Mouse (Mus musculus): ENCODE data around the gene Cldn7.

Cldn7 gene

DNA sequence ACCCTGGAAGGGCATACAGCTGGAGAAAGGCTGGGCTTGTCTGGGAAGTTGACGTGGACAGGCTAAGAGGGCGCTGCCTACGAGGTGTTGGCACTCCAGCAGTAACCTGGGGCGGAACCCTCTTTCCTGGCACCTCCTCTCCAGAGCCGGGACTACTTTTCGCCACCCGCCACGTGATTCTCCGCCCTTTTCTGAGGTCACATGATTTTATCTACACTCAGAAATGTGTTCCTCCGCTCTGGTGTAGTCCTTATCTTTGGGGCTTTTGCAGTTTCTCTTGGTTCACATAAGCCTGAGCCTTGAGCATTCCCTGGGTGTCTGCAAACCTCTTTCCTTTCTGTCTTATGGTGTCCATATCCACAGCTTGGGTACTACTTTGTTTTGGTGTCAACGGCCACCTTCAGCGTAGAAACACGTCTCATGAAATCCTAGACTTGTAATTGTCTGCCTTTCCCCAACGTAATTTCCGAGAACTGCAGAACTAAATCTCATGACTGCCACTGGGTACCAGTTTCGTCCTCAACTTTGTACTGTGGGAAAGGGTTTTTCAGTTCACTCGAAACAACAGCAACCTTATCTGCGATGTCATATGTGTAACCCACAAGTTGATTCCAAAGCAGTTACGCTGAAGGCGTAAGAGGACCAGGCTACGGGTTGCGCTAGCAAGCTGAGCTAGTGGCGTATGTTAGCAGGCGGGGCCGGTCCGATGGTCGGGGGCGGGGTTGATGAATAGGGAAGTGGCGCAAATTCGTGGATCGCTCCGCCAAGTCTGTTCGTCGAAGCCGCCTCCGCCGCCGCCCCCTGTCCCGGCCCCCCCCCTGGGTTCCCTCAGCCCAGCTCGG, 26.5 kb downstream of the Cldn7 start, which contains the start of gene Gabarap:
Gene Gabarap (plus strand): TSS at position 294 of the 842 bp plus-strand sequence.
- peak; percentile 86 to 97 for DNase-seq (ENCODE audit: low spot score in 2 of 2)

DNA sequence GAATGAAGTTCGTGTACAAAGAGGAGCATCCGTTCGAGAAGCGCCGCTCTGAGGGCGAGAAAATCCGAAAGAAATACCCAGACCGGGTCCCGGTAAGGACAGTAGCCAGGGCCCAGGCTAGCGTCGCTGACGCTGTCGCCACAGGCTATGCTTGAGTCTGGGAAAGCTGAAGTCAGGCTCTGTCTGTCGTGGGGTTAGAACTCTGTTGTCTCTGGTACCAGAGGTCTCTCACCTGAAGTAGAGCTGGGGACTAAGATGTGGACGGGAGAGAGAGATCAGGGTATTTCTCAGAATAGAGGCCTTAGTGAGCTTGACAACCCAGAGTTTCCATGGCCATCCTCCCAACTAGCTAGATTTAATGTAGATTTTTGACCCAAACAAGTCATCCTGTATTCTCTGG, 27.1 kb downstream of the Cldn7 start:
- no peak for DNase-seq (ENCODE audit: low spot score in 2 of 2)

GRCm38 (mm10) chr11:69992396-69992795, 27.8 kb downstream of the Cldn7 start:
- DNase-seq (ENCODE audit: low spot score in 2 of 2): no peak

GRCm38 (mm10) chr11:69992932-69993331, 28.4 kb downstream of the Cldn7 start:
- no peak for DNase-seq (ENCODE audit: low spot score in 2 of 2)

DNA sequence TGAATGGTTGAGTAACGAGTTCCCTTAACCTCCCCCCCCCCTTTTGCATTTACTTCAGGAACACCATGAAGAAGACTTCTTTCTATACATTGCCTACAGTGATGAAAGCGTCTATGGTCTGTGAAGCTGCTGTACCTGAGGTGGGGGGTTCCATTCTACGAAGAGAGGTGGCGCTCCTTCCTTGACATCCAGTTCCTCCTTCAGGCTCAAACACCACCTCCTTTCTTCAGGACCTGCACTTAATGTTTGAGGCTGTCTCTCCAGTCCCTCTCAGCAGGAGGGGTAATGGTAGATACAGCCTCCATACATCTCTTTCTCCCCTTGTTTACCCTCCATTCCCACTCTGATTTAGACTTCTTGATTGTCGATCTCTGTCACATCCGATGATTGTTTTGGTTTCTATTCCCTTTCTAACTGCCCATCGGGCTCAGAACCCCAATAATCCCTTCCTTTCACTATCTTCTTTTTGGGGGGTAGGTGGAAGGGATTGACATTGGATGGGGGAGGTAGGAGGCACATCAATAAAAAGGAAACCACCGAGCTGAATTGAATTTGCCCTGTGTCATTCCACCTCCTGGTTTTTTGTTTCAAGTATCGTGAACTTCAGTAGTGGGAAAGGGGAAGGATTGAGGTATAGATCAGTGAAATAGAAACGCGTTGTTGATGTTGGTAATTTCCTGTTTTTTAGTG, 30.0 kb downstream of the Cldn7 start:
- DNase-seq (ENCODE audit: low spot score in 2 of 2): no peak

DNA sequence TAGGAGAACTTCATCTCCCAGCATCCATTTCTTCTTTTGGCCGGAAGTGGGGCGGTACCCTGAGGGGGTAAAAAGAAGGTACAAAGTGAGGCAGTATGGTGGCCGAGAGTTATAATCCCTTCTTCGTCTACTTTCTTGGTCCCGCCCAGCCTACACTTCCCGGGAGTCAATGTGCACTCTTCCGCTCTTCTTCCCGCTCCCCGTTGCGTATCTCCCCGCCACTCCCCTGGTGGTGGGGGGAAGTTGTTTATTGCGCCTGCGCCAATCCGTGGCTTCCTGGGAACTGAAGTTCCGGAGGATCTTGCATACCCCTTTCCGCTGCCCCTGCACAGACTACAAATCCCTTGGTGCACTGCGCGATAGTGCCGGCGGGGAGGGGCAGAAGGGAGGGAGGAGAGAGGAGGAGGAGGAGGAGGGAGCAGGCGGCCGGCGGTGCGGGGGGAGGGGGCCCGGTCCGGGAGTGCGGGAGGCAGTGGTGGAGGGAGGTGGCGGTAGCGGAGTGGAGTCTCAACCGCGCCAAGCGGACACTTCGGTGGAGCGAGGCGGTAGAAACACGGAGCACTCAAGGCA, 30.9 kb downstream of the Cldn7 start, which contains the start of gene Phf23:
Gene Phf23 (plus strand): TSS at position 387 of the 570 bp plus-strand sequence.
- peak; percentile 98 to 99 for DNase-seq (ENCODE audit: low spot score in 2 of 2)

GRCm38 (mm10) chr11:69996161-69997061, 31.8 kb downstream of the Cldn7 start:
- DNase-seq (ENCODE audit: low spot score in 2 of 2): no peak

GRCm38 (mm10) chr11:69997070-69997509, 32.5 kb downstream of the Cldn7 start:
- DNase-seq (ENCODE audit: low spot score in 2 of 2): peak in 1 of 2 experiments; percentile 64

GRCm38 (mm10) chr11:69998567-69999491, 34.2 kb downstream of the Cldn7 start:
- DNase-seq (ENCODE audit: low spot score in 2 of 2): no peak

GRCm38 (mm10) chr11:69999666-70000065, 35.1 kb downstream of the Cldn7 start:
- no peak for DNase-seq (ENCODE audit: low spot score in 2 of 2)

GRCm38 (mm10) chr11:70000396-70000898, 35.9 kb downstream of the Cldn7 start, which contains the start of gene Dvl2:
TSS of gene Dvl2 (plus strand) at chr11:70000595.
- DNase-seq (ENCODE audit: low spot score in 2 of 2): peak; percentile 86 to 91

GRCm38 (mm10) chr11:70001159-70001558, 36.6 kb downstream of the Cldn7 start:
- DNase-seq (ENCODE audit: low spot score in 2 of 2): no peak

DNA sequence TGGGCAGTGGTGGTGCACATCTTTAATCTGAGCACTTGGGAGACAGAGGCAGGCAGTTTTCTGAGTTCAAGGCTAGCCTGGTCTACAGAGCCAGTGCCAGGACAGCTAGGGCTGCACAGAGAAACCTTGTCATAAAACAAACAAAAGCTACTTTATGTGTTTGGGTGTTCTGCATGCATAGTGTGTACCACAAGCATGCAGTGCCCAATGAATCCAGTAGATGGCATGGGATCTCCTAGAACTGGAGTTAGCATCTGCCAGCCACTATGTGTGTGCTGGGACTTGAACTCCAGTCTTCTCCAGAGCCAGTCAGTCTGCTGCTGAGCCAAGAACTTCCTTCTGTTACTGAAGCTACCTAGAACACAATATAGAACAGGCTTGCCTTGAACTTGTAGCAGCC, 37.3 kb downstream of the Cldn7 start:
- no peak for DNase-seq (ENCODE audit: low spot score in 2 of 2)

DNA sequence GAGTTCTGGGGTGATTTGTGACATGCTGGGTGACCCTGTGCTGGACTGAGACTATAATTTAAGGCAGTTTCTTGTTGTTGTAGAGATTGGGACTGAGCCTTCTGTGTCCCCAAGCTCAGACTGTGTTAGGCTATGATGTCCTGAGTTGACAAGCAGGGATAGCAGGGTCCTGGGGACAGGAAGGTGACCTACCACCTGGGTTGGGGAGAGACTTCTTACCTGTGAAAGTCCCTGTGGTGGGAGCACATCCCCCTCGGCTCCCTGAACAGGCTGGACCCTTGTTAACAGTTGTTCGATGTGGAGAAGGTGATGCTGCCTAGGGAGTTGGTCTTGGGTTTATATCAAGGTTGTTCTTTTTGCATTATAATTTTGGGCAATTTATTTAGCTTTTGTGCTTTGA, 37.9 kb downstream of the Cldn7 start:
- no peak for DNase-seq (ENCODE audit: low spot score in 2 of 2)

DNA sequence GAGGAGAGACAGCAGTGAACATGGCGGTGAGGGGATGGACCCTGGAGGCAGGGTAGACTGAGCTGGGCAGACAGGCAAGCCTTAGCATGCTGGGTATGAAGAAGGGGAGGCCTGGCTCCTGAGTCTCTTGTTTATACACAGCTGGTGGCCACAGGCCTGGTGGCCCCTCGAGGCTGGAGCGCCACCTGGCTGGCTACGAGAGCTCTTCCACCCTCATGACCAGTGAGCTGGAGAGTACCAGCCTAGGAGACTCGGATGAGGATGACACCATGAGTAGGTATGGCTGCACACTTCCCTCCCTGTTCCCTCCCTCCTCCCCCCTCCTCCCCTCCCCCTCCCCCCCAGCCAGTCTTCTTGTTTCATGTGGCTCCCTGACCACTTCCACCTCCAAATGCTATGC, 40.9 kb downstream of the Cldn7 start:
- no peak for DNase-seq (ENCODE audit: low spot score in 2 of 2)

DNA sequence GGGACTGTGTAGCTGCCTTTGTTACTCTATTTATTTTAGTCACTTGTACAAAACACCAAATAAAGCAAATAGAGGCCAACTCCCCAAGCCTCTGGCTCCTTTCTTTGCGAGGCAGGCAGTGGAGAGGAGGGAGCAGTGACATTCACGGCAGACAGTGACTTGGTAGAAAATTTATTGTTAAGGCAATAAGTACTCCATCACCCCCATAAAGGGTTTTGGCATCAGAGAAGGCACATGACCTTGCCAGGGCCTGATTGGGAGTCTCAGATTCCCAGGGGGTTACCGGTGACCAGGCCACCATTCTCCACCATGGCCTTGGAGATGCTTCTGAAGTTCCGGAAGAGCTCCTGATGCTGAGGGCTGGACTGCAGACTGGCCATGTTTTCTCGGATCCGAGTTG, 45.5 kb downstream of the Cldn7 start:
- no peak for DNase-seq (ENCODE audit: low spot score in 2 of 2)

- DNase-seq (ENCODE audit: low spot score in 2 of 2): no peak
Observed at GRCm38 (mm10) chr11:70010548-70010947, 46.0 kb downstream of the Cldn7 start.

- DNase-seq (ENCODE audit: low spot score in 2 of 2): no peak
Observed at GRCm38 (mm10) chr11:70010961-70011360, 46.4 kb downstream of the Cldn7 start.

DNA sequence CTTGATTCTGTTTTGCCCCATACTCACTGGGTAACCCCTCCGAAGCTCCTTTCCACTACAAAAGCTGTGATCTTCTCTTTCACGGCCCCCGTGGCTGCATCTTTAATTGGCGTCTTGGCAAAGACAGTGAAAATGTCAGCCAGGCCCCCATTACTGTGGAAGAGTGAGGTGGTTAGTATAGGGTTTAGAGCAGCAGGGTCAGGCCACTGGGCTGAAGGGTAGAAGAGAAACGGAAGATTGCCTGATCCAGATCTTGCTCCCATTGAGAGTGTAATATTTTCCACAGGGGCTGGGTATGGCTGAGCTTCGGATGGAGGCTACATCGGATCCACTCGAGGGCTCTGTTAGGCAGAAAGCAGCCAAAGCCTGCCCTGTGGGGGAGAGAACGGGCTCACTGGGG, 48.4 kb downstream of the Cldn7 start:
- DNase-seq (ENCODE audit: low spot score in 2 of 2): no peak

DNA sequence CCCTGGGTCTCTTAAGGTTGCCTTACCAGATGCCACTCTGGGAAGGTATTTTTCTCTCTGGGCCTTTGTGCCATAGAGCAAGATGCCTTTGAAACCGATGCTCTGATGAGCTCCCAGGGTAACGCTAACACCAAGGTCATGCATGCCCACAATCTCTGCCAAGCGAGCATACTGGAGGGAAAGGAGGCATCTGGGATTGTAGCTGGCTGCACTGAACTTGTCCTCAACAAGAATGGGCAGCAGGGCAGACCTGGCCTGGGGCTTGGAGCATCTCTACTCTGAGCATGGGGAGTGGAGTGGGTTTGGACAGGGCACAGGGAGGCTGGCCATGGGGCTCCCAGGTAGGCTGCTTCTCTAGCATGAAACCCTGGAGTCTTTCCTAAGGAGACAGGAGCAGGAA, 48.8 kb downstream of the Cldn7 start:
- DNase-seq (ENCODE audit: low spot score in 2 of 2): no peak

Measured in left cerebral cortex, adult 9 months (tissue).